Mouse (Mus musculus) urinary bladder, postnatal 36 days (tissue): ENCODE data around the gene Pdia3.
"Not testable (repeated sequence)": the region's sequence is repeated elsewhere in the genome, so short reads cannot be mapped to it uniquely, and the experiment has no call there.

Experiments used
- DNase-seq, 2 experiments: peaks; one replicate each; pipeline ENCODE4 v3.0.0; 2022; ENCODE audit warnings: low spot score in 2 of 2, mixed read lengths in 1 of 2

Pdia3 gene

DNA sequence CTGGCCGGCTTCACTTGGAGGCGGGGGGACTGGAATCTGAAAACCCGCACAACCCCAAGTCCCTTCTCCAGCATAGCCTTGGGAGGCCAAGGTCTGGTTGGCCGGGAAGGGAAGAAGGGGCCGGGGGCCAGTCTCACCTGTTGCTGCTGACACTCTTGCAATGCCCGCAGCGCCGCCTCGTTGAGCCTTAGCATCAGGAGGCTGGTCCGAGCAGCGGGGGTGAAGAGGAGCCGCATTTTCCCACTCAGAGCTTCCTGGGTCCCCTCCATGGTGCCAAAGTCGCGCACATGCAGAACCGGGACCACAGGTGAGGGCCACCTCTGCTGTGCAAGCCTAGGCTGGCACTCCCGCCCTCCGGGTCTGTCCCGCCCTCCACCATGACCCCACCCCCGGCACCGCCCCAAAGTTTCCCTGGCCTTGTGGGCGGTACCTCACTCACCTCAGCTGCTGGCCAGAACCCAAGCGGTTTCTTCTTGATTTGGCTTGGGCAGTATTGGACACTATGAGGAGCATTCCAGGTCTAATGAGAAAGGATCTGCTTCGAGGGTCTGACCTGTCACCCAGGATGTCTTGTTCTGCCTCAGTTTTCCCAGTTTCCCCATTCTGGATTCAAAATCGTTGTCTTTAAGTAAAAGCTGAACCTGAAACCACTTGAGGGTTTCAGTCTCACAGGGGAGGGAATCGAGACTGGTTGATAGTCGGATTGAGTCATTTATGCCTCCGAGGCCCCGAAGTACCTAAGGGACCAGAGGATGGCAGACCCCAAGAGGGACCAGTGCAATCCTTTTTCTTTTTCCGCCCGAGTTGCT, 28.9 kb downstream of the Pdia3 start:
- peak; percentile 73 to 76 for DNase-seq

GRCm38 (mm10) chr2:121443068-121443349, 29.4 kb downstream of the Pdia3 start:
- DNase-seq: no peak

- no peak for DNase-seq
Measured at GRCm38 (mm10) chr2:121444178-121444577, 30.6 kb downstream of the Pdia3 start, which contains the start of gene Ell3. Ell3 (minus strand) TSS chr2:121444278.

DNA sequence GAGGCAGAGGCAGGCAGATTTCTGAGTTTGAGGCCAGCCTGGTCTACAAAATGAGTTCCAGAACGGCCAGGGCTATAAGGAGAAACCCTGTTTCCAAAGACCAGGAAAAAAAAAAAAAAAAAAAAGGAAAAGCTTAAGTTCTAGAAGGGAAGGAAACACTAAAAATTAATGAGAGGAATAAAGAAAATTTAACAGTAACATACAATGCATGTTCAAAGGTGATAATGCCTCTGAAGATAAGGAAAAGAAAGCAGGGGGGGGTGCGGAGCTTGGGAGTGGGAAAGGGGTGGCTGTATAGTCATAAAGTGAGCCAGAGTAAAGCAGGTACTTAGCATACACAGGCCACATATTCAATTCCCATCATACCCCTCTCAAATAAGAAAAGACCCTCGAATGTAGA, 31.5 kb downstream of the Pdia3 start:
- no peak for DNase-seq

GRCm38 (mm10) chr2:121446506-121446905, 32.9 kb downstream of the Pdia3 start:
- no peak for DNase-seq

GRCm38 (mm10) chr2:121447006-121447405, 33.4 kb downstream of the Pdia3 start:
- DNase-seq: no peak

DNA sequence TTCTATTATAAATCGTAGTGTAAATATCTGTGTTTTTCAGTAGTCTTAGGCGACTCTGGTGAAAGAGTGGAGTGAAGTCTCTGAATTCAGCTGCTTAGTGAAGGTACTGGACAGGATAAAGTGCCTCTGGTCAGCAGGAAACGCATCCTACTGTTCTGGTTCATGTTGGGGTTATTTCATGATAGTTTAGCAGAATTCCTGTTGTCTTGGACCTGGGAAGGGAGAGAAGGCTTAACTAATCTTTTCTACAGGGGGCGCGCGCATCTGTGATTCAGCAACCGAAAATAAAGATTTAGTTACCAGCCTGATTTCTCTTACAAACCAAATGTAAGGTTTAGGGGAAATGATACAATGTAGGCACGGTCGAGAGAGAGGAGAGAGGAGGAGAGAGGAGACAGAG, 34.6 kb downstream of the Pdia3 start:
- DNase-seq: peak in 1 of 2 experiments; percentile 38

- peak; percentile 99 to 100 for DNase-seq
Measured at GRCm38 (mm10) chr2:121448739-121449535, 35.4 kb downstream of the Pdia3 start, which contains the start of gene Serf2. Serf2 (plus strand) TSS chr2:121449195.

- peak in 1 of 2 experiments; percentile 14 for DNase-seq
Measured at GRCm38 (mm10) chr2:121449545-121450011, 36.0 kb downstream of the Pdia3 start.

- peak in 1 of 2 experiments; percentile 15 for DNase-seq
Measured at GRCm38 (mm10) chr2:121450093-121450492, 36.5 kb downstream of the Pdia3 start.

DNA sequence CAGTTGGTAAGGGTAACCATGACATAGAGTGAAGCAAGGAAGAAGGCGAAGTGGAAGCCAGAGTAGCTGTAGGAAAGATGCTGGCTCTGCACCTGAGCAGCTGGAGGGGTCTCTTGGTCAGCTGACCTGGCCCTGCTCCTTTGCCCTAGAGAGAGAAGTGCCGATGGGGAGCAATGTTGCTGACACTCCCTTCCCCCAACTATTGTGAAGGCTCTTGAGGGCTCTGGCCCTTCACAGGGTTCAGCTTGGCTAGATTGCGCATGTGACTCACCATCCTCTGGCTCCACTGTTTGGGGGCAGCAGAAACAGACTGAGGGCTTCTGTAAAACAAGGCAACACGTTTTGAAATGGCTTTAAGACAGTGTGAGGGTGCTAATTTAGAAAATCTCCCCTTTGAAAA, 38.8 kb downstream of the Pdia3 start:
- DNase-seq: no peak

DNA sequence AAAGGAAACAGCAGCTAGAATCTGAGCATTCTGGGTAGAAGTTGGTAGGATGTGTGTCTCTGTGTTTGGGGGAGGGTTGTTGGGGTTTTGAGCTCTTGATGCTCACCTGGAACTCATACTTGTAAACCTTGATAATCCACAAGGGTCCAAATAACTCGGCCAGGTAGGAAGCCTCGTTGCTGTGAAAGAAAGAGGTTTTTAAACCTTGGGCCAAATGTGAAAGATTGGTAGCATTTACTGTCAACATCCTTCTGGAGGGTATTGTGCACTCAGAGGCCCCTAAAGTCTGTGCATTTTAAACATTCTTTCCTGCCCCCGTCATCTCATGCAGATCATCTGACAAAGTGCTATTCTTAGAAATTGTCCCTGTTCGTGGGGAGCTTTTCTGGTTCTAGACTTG, 39.4 kb downstream of the Pdia3 start, which contains the start of gene Hypk:
TSS of gene Hypk (plus strand) at position 301 of the 400 bp plus-strand sequence.
- no peak for DNase-seq

- no peak for DNase-seq
Measured at GRCm38 (mm10) chr2:121453917-121454316, 40.3 kb downstream of the Pdia3 start.

DNA sequence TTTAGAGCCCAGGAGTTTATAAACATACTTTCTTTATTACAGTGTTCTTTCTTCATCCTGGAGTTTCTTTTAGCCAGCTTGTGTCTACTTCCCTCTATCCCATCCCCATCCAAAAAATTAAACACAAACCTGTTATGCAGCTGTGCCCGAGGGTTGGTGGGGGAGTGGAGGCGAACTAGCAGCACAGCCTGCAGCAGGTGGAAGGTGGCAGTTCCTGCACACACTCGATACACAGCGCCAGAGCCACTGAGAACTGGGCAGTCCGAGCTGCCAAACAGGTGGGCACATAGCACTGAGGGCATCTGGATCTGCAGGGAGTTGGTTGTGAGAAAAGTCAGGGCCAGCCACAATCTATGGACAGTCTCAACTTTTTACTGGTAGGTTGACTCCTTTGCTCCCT, 42.0 kb downstream of the Pdia3 start:
- no peak for DNase-seq

DNA sequence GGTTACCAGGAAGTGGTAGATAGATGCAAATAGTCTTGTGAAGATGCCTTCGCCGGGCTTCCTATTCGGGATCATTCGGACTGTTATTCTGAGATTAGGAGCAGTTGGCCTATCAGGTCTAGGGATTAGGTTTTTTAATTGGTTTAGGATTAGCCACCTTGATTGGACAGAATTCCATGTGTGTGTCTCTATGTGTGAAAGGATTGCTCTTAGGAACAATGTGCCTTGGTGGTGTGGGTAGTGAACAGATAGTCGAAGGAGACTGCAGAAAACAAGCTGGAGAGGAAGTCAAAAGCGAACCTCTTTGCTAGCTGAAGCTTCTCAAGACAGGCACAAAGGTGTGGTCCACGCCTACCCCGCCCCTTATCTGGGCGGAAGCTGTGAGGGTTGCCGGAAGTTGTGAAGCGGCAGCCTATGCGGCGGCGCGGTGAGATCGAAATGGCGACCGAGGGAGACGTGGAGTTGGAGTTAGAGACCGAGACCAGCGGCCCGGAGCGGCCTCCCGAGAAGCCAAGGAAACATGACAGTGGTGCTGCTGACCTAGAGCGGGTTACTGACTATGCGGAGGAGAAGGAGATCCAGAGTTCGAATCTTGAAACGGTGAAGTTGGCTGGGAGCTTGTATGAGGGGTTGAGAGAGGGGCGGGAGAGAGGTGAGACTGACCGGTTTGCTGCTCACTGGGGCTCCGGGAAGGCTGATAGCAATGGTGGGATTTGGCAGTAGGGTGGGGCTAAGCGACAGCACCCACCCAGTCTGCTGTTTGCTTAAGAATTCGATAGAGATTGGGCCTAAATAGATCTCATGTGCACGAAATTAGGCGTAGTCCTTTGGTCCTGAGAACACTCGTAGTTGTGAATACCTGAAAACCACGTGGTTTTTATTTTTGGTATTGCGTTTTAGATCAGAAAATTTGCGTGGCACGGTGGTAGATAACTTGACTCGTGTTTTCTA, 43.4 kb downstream of the Pdia3 start, which contains the start of gene Serinc4:
TSS of gene Serinc4 (minus strand) at position 90 of the 951 bp plus-strand sequence.
- DNase-seq: peak; percentile 76 to 86

DNA sequence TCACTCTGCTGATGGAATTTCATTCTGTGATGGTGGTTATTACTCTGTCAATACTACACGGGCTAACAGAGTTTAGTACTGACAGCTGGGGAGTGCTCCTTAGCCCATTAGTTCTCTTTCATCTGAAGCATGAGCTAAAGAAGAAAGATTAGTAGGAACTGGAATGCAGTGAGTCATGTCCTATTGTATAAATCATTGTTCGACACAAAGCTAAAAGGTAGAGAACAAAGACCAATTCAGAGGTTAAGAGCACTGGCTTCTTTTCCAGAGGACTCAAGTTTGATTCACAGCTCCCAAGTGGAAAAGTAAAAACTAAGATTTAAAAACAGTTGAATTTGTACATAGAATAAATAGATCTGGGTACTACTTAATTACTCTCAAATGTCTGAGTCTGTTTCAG, 46.5 kb downstream of the Pdia3 start:
- DNase-seq: no peak

DNA sequence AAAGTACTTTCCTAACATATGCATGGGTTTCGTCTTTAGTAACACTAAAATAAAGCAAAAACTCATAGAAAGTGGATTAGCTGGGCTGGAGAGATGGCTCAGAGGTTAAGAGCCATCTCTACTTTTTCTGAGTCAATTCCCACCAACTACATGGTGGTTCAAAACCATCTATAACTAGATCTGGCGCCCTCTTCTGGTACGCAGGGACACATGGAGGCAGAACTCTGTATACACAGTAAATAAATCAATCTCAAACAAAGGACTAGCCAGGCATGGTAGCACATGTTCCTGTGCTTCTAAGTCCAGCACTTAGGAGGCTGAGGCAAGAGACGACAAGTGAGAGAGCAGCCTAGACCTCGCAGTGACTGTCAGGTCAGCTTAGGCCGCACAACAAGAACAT, 55.4 kb downstream of the Pdia3 start:
- DNase-seq: not testable (repeated sequence)

DNA sequence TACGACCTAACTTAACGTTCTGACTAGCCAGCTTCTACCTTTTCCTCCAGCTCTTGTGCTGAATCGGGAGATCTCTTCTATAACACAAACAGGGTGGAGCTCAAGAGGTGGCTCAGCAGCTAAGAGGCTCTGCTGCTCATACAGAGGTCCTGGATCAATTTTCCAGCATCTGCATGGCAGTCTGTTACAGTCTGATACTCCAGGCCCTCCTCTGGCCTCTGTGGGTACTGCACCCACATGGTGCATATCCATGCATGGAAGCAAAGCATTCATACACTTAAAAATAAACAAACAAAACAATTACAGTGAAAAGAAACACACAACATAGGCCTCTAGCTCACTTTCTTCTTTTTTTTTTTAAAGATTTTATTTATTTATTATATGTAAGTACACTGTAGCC, 59.2 kb downstream of the Pdia3 start:
- DNase-seq: not testable (repeated sequence)

GRCm38 (mm10) chr2:121473301-121474179, 60.0 kb downstream of the Pdia3 start, which contains the start of gene Mfap1b:
Mfap1b (minus strand) TSS chr2:121474067.
- peak; percentile 67 to 79 for DNase-seq

DNA sequence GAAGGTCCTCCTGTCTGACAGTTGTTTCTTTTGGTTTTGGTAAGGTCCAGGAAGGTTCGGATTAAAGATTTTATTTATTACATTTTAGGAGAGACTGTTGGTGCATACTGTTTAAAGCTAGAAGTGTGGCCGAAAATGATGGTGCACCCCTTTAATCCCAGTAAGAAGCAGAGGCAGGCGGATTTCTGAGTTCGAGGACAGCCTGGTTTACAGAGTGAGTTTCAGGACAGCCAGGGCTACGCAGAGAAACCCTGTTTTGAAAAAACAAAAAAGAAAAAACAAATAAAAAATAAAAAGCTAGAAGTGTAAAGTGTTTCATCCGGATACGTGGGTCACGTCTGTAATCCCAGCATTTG, 60.6 kb downstream of the Pdia3 start:
- DNase-seq: no peak
